Mouse (Mus musculus): ENCODE data around the gene 4930426L09Rik.

The 4930426L09Rik gene

GRCm38 (mm10) chr2:18970461-18970860 lies 27.7 kb upstream of the 4930426L09Rik start:
- 92% methylated on average over 2 of the region's 2 CpGs for WGBS

GRCm38 (mm10) chr2:18971564-18971963 lies 26.6 kb upstream of the 4930426L09Rik start:
- 79% methylated on average over 3 of the region's 3 CpGs for WGBS

- 55% methylated on average over 4 of the region's 4 CpGs for WGBS
Observed at GRCm38 (mm10) chr2:18974882-18975645, 23.1 kb upstream of the 4930426L09Rik start.

- WGBS = 86% methylated on average over 2 of the region's 2 CpGs
Observed at GRCm38 (mm10) chr2:18976175-18976574, 22.0 kb upstream of the 4930426L09Rik start.

- 92% methylated on average over 10 of the region's 10 CpGs for WGBS
Observed at GRCm38 (mm10) chr2:18977201-18977805, 20.8 kb upstream of the 4930426L09Rik start.

GRCm38 (mm10) chr2:18979046-18979445 lies 19.1 kb upstream of the 4930426L09Rik start:
- 73% methylated on average over 4 of the region's 4 CpGs for WGBS

- 40% methylated on average over 7 of the region's 7 CpGs for WGBS
Observed at GRCm38 (mm10) chr2:18979675-18980074, 18.5 kb upstream of the 4930426L09Rik start.

- 85% methylated on average over 6 of the region's 6 CpGs for WGBS
Observed at GRCm38 (mm10) chr2:18982581-18982980, 15.6 kb upstream of the 4930426L09Rik start.

GRCm38 (mm10) chr2:18984095-18984847 lies 13.9 kb upstream of the 4930426L09Rik start:
- WGBS = 86% methylated on average over 15 of the region's 15 CpGs

- 91% methylated on average over 3 of the region's 3 CpGs for WGBS
Observed at GRCm38 (mm10) chr2:18985506-18985905, 12.6 kb upstream of the 4930426L09Rik start.

- 83% methylated on average over 3 of the region's 3 CpGs for WGBS
Observed at GRCm38 (mm10) chr2:18988885-18989284, 9.3 kb upstream of the 4930426L09Rik start.

- WGBS = 79% methylated on average over 7 of the region's 7 CpGs
Observed at GRCm38 (mm10) chr2:18992512-18993510, 5.3 kb upstream of the 4930426L09Rik start.

- under 1% methylated on average over 25 of the region's 25 CpGs for WGBS
Observed at GRCm38 (mm10) chr2:18996451-18997211, 1.5 kb upstream of the 4930426L09Rik start.

- WGBS = under 1% methylated on average over 46 of the region's 46 CpGs
Observed at GRCm38 (mm10) chr2:18997387-18997971, 664 bp upstream of the 4930426L09Rik start.

GRCm38 (mm10) chr2:18999395-18999794 lies 1.3 kb downstream of the 4930426L09Rik start:
- WGBS = 93% methylated on average over 2 of the region's 2 CpGs

- WGBS = 81% methylated on average over 10 of the region's 10 CpGs
Observed at GRCm38 (mm10) chr2:19004801-19005200, 6.7 kb downstream of the 4930426L09Rik start.

GRCm38 (mm10) chr2:19006124-19006523 lies 8.0 kb downstream of the 4930426L09Rik start:
- 79% methylated on average over 7 of the region's 7 CpGs for WGBS

GRCm38 (mm10) chr2:19007580-19007979 lies 9.4 kb downstream of the 4930426L09Rik start:
- 85% methylated on average over 4 of the region's 4 CpGs for WGBS

GRCm38 (mm10) chr2:19010541-19010940 lies 12.4 kb downstream of the 4930426L09Rik start:
- 89% methylated on average over 1 of the region's 1 CpGs for WGBS

- 83% methylated on average over 6 of the region's 6 CpGs for WGBS
Observed at GRCm38 (mm10) chr2:19011443-19011842, 13.3 kb downstream of the 4930426L09Rik start.

Data from cerebral cortex, adult 2 months (tissue).